Mouse (Mus musculus) embryonic facial prominence, embryonic 12.5 days (tissue): ENCODE data around the gene Nudt9. TPM values are rescaled to one million over a fixed set of nuclear protein-coding genes. Genes with fewer than 3 reads are reported as not detected.
A peak's percentile ranks its signal among the peaks of the same experiment; 100 is the strongest.
"Not testable (repeated sequence)": the region's sequence is repeated elsewhere in the genome, so short reads cannot be mapped to it uniquely, and the experiment has no call there.

Experiments used
- ATAC-seq: fragments of 200-750 bp; cut with Nextera tagmentation; 2 replicates; pipeline ENCODE4 v1.8.0; 2017; ENCODE audit not compliant: insufficient number of reproducible peaks, insufficient read depth, low FRiP score, low TSS enrichment
- H3K27ac ChIP-seq: fragments of 300-500 bp; sonication (generic); 2 replicates; pipeline ENCODE4 v1.5.1; 2016; ENCODE audit warnings: mild to moderate bottlenecking
- H3K27me3 ChIP-seq: fragments of 300-500 bp; sonication (generic); 2 replicates; pipeline ENCODE4 v1.6.1; 2016; ENCODE audit warnings: mild to moderate bottlenecking, moderate library complexity
- H3K36me3 ChIP-seq: fragments of 300-500 bp; sonication (generic); 2 replicates; pipeline ENCODE4 v1.6.1; 2016; ENCODE audit warnings: mild to moderate bottlenecking
- H3K4me1 ChIP-seq: fragments of 300-500 bp; sonication (generic); 2 replicates; pipeline ENCODE4 v1.6.1; 2016
- H3K4me2 ChIP-seq: fragments of 300-500 bp; sonication (generic); replicated peaks from 2 replicates; pipeline ENCODE4 v1.6.1; 2016; ENCODE audit warnings: mild to moderate bottlenecking, moderate library complexity
- H3K4me3 ChIP-seq: fragments of 300-500 bp; sonication (generic); 2 replicates; pipeline ENCODE4 v1.5.1; 2016; ENCODE audit warnings: mild to moderate bottlenecking
- H3K9ac ChIP-seq: fragments of 300-500 bp; sonication (generic); 2 replicates; pipeline ENCODE4 v1.6.1; 2016; ENCODE audit warnings: mild to moderate bottlenecking, moderate library complexity
- H3K9me3 ChIP-seq: fragments of 300-500 bp; sonication (generic); 2 replicates; pipeline ENCODE4 v1.6.1; 2016; ENCODE audit warnings: mild to moderate bottlenecking, moderate library complexity
- WGBS: fragments of 180-500 bp; shearing (Covaris S2); methylation state at CpG from one replicate; pipeline ENCODE4 v1.1.7; 2016; 5-methylcytosine and 5-hydroxymethylcytosine counted together
- polyA plus RNA-seq: library from polyadenylated mRNA; unstranded; fragments of >200 nt; fragmentation: Nextera tagmentation; extraction: Ambion mirVana; gene quantifications from 2 replicates; pipeline ENCODE4 v1.2.1, GENCODE M21; 2016

Nudt9 gene
- polyA plus RNA-seq, 1 experiment from 2014 or later, result 76.0 TPM

GRCm38 (mm10) chr5:104021597-104022378 is 24.3 kb upstream of the Nudt9 start, which contains the start of gene Hsd17b11:
Hsd17b11 (minus strand) TSS chr5:104021919.
- peak within 1 kb of the TSS; percentile 68 for H3K27ac ChIP-seq
- ATAC-seq, result peak; percentile 69; the same call in 1 of the 2 replicates
- H3K36me3 ChIP-seq, result peaks cover 3% of the 10 kb centered on the region; the same call in 1 of the 2 replicates
- WGBS, result 1% methylated on average over 31 of the region's 31 CpGs
- H3K4me2 ChIP-seq, result peak within 1 kb of the TSS; percentile 76
- H3K4me3 ChIP-seq, result peak within 1 kb of the TSS; percentile 47
- H3K9me3 ChIP-seq, result no peaks in the 10 kb centered on the region
- H3K9ac ChIP-seq, result peak within 1 kb of the TSS; percentile 60
- 0 out of 2 replicates have a peak, but pooled peaks cover 19% of the 10 kb centered on the region for H3K4me1 ChIP-seq
- peaks cover 7% of the 10 kb centered on the region; the same call in 1 of the 2 replicates for H3K27me3 ChIP-seq

- no peak for ATAC-seq
- Histone ChIP-seq H3K9ac (no peak overlapping the region), H3K27me3 (peaks cover 7% of the 10 kb centered on the region; the same call in 1 of the 2 replicates), H3K27ac (no peak overlapping the region), H3K4me3 (peak overlapping the region; percentile 47; the same call in 1 of the 2 replicates), H3K36me3 (no peaks in the 10 kb centered on the region), H3K4me2 (peak overlapping the region; percentile 76), H3K9me3 (no peaks in the 10 kb centered on the region), H3K4me1 (0 out of 2 replicates have a peak, but pooled peaks cover 19% of the 10 kb centered on the region)
- WGBS, result 35% methylated on average over 5 of the region's 5 CpGs
These were observed 23.5 kb upstream of the Nudt9 start for GRCm38 (mm10) chr5:104022558-104022957.

- Histone ChIP-seq H3K4me2 (no peak overlapping the region), H3K9ac (no peak overlapping the region), H3K4me1 (0 out of 2 replicates have a peak, but pooled peaks cover 19% of the 10 kb centered on the region), H3K27me3 (peaks cover 7% of the 10 kb centered on the region; the same call in 1 of the 2 replicates), H3K4me3 (no peak overlapping the region), H3K9me3 (no peaks in the 10 kb centered on the region), H3K27ac (no peak overlapping the region), H3K36me3 (no peaks in the 10 kb centered on the region)
- 69% methylated on average over 8 of the region's 8 CpGs for WGBS
- ATAC-seq, result no peak
These were observed 22.7 kb upstream of the Nudt9 start for GRCm38 (mm10) chr5:104023289-104024020.

GRCm38 (mm10) chr5:104024193-104024592 is 21.9 kb upstream of the Nudt9 start:
- not testable (repeated sequence) for H3K27me3 ChIP-seq, H3K9me3 ChIP-seq, H3K4me3 ChIP-seq, H3K4me2 ChIP-seq, ATAC-seq, H3K27ac ChIP-seq, H3K9ac ChIP-seq, H3K36me3 ChIP-seq
- 79% methylated on average over 5 of the region's 5 CpGs for WGBS
- 0 out of 2 replicates have a peak, but pooled peaks cover 19% of the 10 kb centered on the region for H3K4me1 ChIP-seq

- Histone ChIP-seq H3K4me1 (0 out of 2 replicates have a peak, but pooled peaks cover 19% of the 10 kb centered on the region), H3K36me3 (no peaks in the 10 kb centered on the region), H3K27me3 (peaks cover 7% of the 10 kb centered on the region; the same call in 1 of the 2 replicates), H3K9me3 (no peaks in the 10 kb centered on the region), H3K9ac (no peak overlapping the region), H3K27ac (no peak overlapping the region), H3K4me2 (no peak overlapping the region), H3K4me3 (no peak overlapping the region)
- ATAC-seq, result no peak
- 59% methylated on average over 11 of the region's 11 CpGs for WGBS
These were observed 21.3 kb upstream of the Nudt9 start for GRCm38 (mm10) chr5:104024762-104025161.

DNA sequence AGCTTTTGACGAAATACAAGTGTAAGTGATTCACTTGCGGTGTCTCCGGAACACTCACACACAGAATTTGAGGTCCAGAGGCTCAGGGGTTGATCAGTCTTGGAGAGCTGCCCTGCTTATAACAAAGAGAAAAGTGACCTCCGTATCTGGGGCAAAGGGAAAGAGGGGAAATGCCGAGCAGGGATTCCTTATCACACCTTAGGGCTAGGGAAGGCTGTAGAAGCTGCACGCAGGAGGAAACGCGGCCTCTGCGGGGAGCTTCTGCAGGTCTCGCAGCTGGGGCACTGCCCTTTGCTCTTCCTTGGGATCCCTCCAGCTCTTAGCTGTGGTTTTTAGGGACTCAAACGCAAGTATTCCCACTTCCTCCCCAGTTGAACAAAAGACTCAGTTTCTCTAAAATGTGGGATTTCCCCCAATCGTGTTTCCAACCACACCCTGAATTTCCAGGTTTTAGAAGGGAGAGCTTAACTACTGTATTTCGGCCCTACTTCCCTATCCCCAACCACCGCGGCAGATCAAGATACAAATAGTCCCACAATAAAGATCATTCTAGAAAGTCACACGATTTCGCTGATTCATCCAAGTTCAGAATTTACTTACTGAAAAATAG is 20.8 kb upstream of the Nudt9 start:
- whole genome bisulfite sequencing, result 36% methylated on average over 17 of the region's 17 CpGs
- no peak for ATAC-seq
- Histone ChIP-seq H3K9me3 (no peaks in the 10 kb centered on the region), H3K36me3 (no peaks in the 10 kb centered on the region), H3K4me2 (no peak overlapping the region), H3K27me3 (peaks cover 7% of the 10 kb centered on the region; the same call in 1 of the 2 replicates), H3K9ac (no peak overlapping the region), H3K4me1 (0 out of 2 replicates have a peak, but pooled peaks cover 19% of the 10 kb centered on the region), H3K27ac (no peak overlapping the region), H3K4me3 (no peak overlapping the region)

GRCm38 (mm10) chr5:104032434-104033097 is 13.5 kb upstream of the Nudt9 start:
- H3K4me1 ChIP-seq, result no peaks in the 10 kb centered on the region
- no peaks in the 10 kb centered on the region for H3K27me3 ChIP-seq
- no peaks in the 10 kb centered on the region for H3K9me3 ChIP-seq
- H3K27ac ChIP-seq, result no peak overlapping the region
- no peak overlapping the region for H3K4me3 ChIP-seq
- ATAC-seq, result no peak
- H3K4me2 ChIP-seq, result no peak overlapping the region
- no peaks in the 10 kb centered on the region for H3K36me3 ChIP-seq
- 83% methylated on average over 2 of the region's 2 CpGs for WGBS
- H3K9ac ChIP-seq, result no peak overlapping the region

DNA sequence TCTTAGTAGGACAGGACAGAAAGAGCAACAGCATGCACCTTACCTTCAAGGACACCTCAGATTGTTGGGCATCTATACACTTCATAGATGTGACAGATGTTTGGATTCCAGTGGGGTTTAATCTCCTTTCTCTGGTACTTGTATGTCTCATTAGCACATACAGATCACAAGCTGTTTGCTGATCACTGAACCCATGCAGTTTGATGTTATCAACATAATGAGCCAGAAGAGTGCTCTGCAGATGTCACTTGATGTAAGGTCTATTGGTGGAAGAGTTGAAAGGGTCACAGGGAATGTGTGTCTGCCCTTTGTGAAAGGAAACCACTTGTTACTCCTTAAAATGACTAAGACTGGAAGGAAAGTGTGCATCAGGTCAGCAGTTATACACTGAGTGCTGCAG is 11.0 kb upstream of the Nudt9 start:
- Histone ChIP-seq H3K9me3 (no peaks in the 10 kb centered on the region), H3K4me1 (no peaks in the 10 kb centered on the region), H3K27ac (no peak overlapping the region), H3K27me3 (no peaks in the 10 kb centered on the region), H3K9ac (no peak overlapping the region), H3K36me3 (no peaks in the 10 kb centered on the region), H3K4me2 (no peak overlapping the region), H3K4me3 (no peak overlapping the region)
- ATAC-seq, result no peak

GRCm38 (mm10) chr5:104035824-104036223 is 10.3 kb upstream of the Nudt9 start:
- ATAC-seq, result no peak
- Histone ChIP-seq H3K27ac (no peak overlapping the region), H3K9me3 (no peaks in the 10 kb centered on the region), H3K27me3 (no peaks in the 10 kb centered on the region), H3K36me3 (no peaks in the 10 kb centered on the region), H3K4me2 (no peak overlapping the region), H3K9ac (no peak overlapping the region), H3K4me1 (no peaks in the 10 kb centered on the region), H3K4me3 (no peak overlapping the region)
- WGBS, result 56% methylated on average over 1 of the region's 1 CpGs

GRCm38 (mm10) chr5:104036686-104037085 is 9.4 kb upstream of the Nudt9 start:
- no peak overlapping the region for H3K4me3 ChIP-seq
- no peak overlapping the region for H3K27ac ChIP-seq
- no peak overlapping the region for H3K4me2 ChIP-seq
- H3K36me3 ChIP-seq, result no peaks in the 10 kb centered on the region
- H3K4me1 ChIP-seq, result no peaks in the 10 kb centered on the region
- 82% methylated on average over 1 of the region's 1 CpGs for WGBS
- no peak for ATAC-seq
- H3K9ac ChIP-seq, result no peak overlapping the region
- no peaks in the 10 kb centered on the region for H3K9me3 ChIP-seq
- no peaks in the 10 kb centered on the region for H3K27me3 ChIP-seq
